Mouse (Mus musculus) neural tube, embryonic 13.5 days (tissue): Measurements from ENCODE around the gene Tnrc6c. TPM values are rescaled to one million over a fixed set of nuclear protein-coding genes. Genes with fewer than 3 reads are reported as not detected.

Experiments used
- ATAC-seq: fragments of 200-750 bp; cut with Nextera tagmentation; 2 replicates; pipeline ENCODE4 v1.8.0; 2017; ENCODE audit warnings: low read depth, mild to moderate bottlenecking, moderate TSS enrichment, moderate library complexity
- H3K27ac ChIP-seq: fragments of 300-500 bp; sonication (generic); replicated peaks from 2 replicates; pipeline ENCODE4 v1.5.1; 2015; ENCODE audit warnings: moderate library complexity, mild to moderate bottlenecking, inconsistent platforms
- H3K27me3 ChIP-seq: fragments of 300-500 bp; sonication (generic); 2 replicates; pipeline ENCODE4 v1.6.1; 2015; ENCODE audit warnings: mild to moderate bottlenecking, inconsistent platforms
- H3K36me3 ChIP-seq: fragments of 300-500 bp; sonication (generic); 2 replicates; pipeline ENCODE4 v1.6.1; 2015; ENCODE audit warnings: mild to moderate bottlenecking, inconsistent platforms
- H3K4me1 ChIP-seq: fragments of 300-500 bp; sonication (generic); replicated peaks from 2 replicates; pipeline ENCODE4 v1.6.1; 2015; ENCODE audit warnings: inconsistent platforms
- H3K4me2 ChIP-seq: fragments of 300-500 bp; sonication (generic); 2 replicates; pipeline ENCODE4 v1.6.1; 2015; ENCODE audit warnings: inconsistent platforms, mild to moderate bottlenecking, moderate library complexity
- H3K4me3 ChIP-seq: fragments of 300-500 bp; sonication (generic); 2 replicates; pipeline ENCODE4 v1.5.1; 2015; ENCODE audit warnings: mild to moderate bottlenecking, inconsistent platforms
- H3K9ac ChIP-seq: fragments of 300-500 bp; sonication (generic); 2 replicates; pipeline ENCODE4 v1.6.1; 2015; ENCODE audit warnings: moderate library complexity, mild to moderate bottlenecking, inconsistent platforms
- H3K9me3 ChIP-seq: fragments of 300-500 bp; sonication (generic); 2 replicates; pipeline ENCODE4 v1.6.1; 2016; ENCODE audit warnings: inconsistent platforms
- WGBS: fragments of 180-500 bp; shearing (Covaris S2); methylation state at CpG from one replicate; pipeline ENCODE4 v1.1.7; 2015; 5-methylcytosine and 5-hydroxymethylcytosine counted together
- polyA plus RNA-seq: library from polyadenylated mRNA; unstranded; fragments of >200 nt; fragmentation: Nextera tagmentation; extraction: Ambion mirVana; gene quantifications from 2 replicates; pipeline ENCODE4 v1.2.1, GENCODE M21; 2015

Tnrc6c gene
- polyA plus RNA-seq, 1 experiment from 2014 or later, result 26.5 TPM

DNA sequence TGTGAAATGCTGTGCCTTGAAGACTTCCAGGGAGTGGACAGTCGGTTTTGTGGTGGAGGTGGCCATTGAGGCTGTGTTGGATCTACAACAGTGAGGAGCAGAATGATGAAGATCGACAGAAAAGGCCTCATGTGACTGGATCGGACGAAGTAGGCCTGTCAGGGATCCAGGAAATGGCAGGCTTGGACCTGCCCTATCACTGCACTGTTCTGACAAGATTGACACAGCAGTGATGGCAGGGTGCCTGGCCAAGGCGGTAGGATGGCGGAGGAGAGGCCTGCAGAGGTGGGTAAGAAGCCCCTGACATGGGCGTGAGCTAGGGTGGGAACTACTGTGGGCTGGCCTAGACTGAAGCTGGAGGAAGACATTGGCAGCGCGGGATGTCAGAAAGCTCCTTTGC, 110.2 kb downstream of the Tnrc6c start:
- H3K9me3 ChIP-seq, result no peaks in the 10 kb centered on the region
- ATAC-seq, result no peak
- H3K36me3 ChIP-seq, result peaks cover 81% of the 10 kb centered on the region
- H3K9ac ChIP-seq, result no peak overlapping the region
- no peaks in the 10 kb centered on the region for H3K27me3 ChIP-seq
- no peak overlapping the region for H3K4me2 ChIP-seq
- H3K4me3 ChIP-seq, result no peak overlapping the region
- WGBS, result 90% methylated on average over 9 of the region's 9 CpGs
- no peak overlapping the region for H3K27ac ChIP-seq
- H3K4me1 ChIP-seq, result peaks cover 7% of the 10 kb centered on the region

DNA sequence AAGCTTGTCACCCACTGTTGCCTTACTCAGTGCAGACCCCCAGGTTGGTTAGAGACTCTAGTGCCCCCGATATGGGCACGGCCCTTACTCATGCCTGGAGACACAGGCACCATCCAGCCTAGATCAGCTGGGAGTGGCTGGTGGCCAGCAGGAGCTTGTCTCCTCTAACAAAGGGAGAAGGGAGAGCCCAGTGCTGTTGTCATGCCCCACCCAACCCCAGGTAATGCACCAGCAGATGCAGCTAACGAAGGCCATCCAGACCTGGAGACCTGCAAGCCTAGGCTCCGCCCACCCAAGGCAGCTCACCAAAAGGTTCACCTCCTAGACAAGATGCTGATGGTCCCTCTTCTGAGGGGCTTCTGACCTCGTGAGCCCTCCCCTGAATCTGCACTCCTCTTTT, 111.3 kb downstream of the Tnrc6c start:
- Histone ChIP-seq H3K9ac (no peak overlapping the region), H3K9me3 (no peaks in the 10 kb centered on the region), H3K27ac (no peak overlapping the region), H3K4me2 (no peak overlapping the region), H3K4me3 (no peak overlapping the region), H3K4me1 (peaks cover 17% of the 10 kb centered on the region), H3K27me3 (no peaks in the 10 kb centered on the region), H3K36me3 (peaks cover 71% of the 10 kb centered on the region)
- WGBS, result 93% methylated on average over 5 of the region's 5 CpGs
- no peak for ATAC-seq

DNA sequence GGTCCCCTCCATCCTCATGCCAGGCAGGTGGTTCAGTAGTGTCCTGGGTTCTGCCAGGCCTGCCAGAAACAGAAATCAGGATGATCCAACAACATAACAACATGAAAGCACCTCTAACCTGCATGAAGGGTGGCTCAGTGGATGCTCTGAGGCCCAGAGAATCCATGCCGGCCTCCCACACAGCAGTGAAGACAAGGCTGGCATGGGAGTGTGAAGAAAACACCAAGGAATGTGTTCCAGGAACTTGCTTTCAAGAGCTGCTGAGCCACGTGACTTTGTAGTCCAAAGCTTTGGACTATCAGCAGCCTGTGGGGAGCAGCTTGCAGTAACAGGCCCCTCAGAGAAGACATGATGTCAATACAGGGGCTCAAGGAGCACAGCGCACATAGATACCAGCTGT, 112.2 kb downstream of the Tnrc6c start:
- Histone ChIP-seq H3K9ac (no peak overlapping the region), H3K36me3 (peaks cover 62% of the 10 kb centered on the region), H3K4me1 (peaks cover 21% of the 10 kb centered on the region), H3K4me2 (no peak overlapping the region), H3K4me3 (no peak overlapping the region), H3K27ac (no peak overlapping the region), H3K27me3 (no peaks in the 10 kb centered on the region), H3K9me3 (no peaks in the 10 kb centered on the region)
- no peak for ATAC-seq
- 90% methylated on average over 3 of the region's 3 CpGs for WGBS

DNA sequence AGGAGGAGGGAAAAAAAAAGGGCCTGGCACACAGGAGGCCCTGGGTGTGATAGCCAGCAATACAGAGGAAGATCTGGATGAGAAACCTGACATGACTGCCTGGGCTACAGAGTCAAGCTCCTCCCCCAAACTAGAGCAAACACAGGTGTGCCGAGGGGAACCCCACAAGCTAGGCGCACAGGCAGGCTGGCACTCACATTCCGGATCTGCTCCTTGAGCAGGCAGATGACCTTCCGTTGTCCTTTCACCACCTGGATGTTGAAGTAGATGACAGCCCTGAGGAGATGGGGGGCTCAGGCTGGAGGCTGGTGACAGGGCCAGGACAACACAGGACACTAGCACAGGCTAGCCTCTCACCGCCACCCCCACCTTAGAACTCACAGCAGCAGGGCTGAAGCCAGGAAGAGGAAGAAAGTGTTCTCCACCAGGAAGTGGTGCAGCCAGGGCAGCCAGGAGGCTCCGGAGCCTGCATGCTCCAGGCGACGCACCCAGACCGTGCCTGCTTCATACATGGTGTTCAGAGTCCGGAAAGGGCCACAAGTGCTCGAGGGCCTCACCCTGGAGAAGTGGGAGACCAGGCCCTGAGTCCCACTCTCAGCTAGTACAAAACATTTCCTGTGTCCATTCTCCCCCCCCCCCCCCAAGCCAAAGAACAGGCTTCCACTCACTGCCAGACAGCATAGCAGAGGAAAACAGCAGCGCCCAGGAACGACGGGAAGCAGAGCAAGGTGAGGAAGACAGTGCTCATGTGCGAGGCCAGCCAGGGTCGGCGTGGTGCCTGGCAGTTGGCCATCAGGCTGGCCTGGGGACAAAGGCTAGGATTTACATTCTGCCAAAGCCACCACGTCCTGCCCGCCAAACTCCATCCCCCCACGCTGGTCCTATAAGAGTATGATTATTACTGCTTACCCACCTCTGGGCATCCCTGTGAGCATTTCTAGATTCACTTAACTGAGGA, 114.9 kb downstream of the Tnrc6c start:
- whole genome bisulfite sequencing, result 73% methylated on average over 20 of the region's 20 CpGs
- Histone ChIP-seq H3K4me3 (no peak overlapping the region), H3K27ac (peak overlapping the region; percentile 67), H3K4me2 (no peak overlapping the region), H3K27me3 (no peaks in the 10 kb centered on the region), H3K9me3 (no peaks in the 10 kb centered on the region), H3K4me1 (peaks cover 21% of the 10 kb centered on the region), H3K36me3 (peaks cover 37% of the 10 kb centered on the region), H3K9ac (no peak overlapping the region)
- ATAC-seq, result peak; percentile 25; the same call in 1 of the 2 replicates

DNA sequence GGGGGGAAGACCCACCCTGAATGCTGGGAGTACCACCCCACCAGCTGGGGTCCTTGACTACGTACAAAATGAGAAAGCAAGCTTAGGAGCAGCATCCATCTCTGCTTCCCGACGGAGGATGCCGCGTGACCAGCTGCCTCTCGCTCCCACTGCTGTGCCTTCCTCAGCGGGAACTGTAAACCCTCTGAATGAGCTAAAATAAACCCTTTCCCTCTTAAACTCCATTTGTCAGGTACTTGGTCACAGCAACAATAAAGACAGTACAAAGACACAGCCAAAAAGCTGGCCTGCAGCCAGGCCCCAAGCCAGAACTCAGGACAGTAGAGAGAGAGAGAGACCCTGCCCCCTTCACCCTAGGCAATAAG, 115.6 kb downstream of the Tnrc6c start:
- Histone ChIP-seq H3K27ac (peak overlapping the region; percentile 67), H3K4me3 (no peak overlapping the region), H3K27me3 (no peaks in the 10 kb centered on the region), H3K9ac (no peak overlapping the region), H3K36me3 (peaks cover 30% of the 10 kb centered on the region), H3K4me1 (peaks cover 21% of the 10 kb centered on the region), H3K4me2 (no peak overlapping the region), H3K9me3 (no peaks in the 10 kb centered on the region)
- peak; percentile 6; the same call in 1 of the 2 replicates for ATAC-seq
- 47% methylated on average over 7 of the region's 7 CpGs for WGBS

DNA sequence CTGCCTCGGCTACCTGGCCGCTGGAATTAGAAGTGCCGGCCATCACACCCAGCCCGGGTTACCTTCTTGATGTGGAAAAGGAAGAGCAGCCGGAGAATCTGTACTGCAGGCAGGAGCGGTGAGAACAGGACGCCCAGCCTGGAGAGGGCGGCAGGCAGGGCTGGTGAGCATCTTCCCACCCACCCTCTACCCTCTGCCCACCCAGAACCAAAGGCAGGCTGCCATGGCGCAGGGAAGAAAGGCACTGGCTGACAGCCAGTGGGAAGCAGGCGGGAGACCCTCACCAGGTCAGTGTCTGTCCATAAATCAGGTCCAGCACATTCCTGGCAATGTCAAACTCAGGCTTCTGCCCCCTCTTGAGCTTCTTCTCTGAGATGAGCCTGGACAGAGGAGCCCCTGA, 116.3 kb downstream of the Tnrc6c start:
- H3K27ac ChIP-seq, result peak overlapping the region; percentile 67
- peaks cover 21% of the 10 kb centered on the region for H3K4me1 ChIP-seq

DNA sequence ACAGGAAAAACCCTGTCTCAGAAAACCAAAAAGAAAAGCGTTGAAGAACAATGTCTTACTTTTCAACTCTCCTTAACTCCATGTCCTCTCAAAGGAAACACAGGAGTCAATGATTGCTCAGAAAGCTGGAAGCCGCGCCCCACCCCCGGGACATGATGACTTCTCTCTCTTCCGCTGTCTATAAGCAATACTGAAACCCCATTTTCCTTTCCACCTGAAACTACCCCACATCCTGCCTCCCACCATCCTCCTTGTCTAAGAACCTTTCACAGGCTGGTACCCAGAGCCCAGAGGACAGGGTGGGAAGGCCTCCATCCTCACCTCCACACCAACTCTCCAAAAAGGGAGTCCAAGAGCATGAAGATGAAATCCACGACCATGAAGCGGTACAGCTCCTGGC, 118.3 kb downstream of the Tnrc6c start:
- H3K4me1 ChIP-seq, result peaks cover 21% of the 10 kb centered on the region
- no peaks in the 10 kb centered on the region for H3K27me3 ChIP-seq
- H3K36me3 ChIP-seq, result 0 out of 2 replicates have a peak, but pooled peaks cover 8% of the 10 kb centered on the region
- no peak overlapping the region for H3K4me3 ChIP-seq
- H3K4me2 ChIP-seq, result no peak overlapping the region
- H3K9ac ChIP-seq, result no peak overlapping the region
- 93% methylated on average over 7 of the region's 7 CpGs for WGBS
- H3K27ac ChIP-seq, result no peak overlapping the region
- no peaks in the 10 kb centered on the region for H3K9me3 ChIP-seq
- ATAC-seq, result no peak

More for the DNA sequence above, 116.3 kb downstream of the Tnrc6c start:
- no peak overlapping the region for H3K4me2 ChIP-seq
- ATAC-seq, result peak; percentile 51
- H3K9ac ChIP-seq, result no peak overlapping the region
- 66% methylated on average over 10 of the region's 10 CpGs for WGBS
- no peak overlapping the region for H3K4me3 ChIP-seq
- H3K27me3 ChIP-seq, result no peaks in the 10 kb centered on the region
- no peaks in the 10 kb centered on the region for H3K9me3 ChIP-seq
- peaks cover 23% of the 10 kb centered on the region for H3K36me3 ChIP-seq

DNA sequence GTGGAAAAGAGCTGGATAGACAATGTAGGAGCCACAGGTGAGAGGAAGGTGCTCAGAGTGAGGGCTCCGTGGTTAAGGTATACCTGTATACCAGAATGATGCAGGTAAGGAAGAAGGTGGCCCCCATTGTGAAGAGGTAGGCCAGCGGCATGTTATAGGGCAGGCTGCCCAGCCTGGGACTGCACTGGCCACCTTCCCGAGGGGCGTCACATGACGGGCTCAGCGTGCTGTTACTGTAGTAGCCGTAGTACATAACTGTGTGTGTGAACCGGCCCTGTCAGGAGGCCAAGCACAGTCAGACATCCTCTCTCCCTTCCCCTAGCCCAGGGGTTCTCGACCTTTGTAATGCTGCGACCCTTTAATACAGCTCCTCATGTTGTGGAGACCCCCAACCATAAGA, 120.8 kb downstream of the Tnrc6c start:
- Histone ChIP-seq H3K27ac (no peak overlapping the region), H3K9ac (no peak overlapping the region), H3K4me3 (no peak overlapping the region), H3K4me1 (peaks cover 33% of the 10 kb centered on the region), H3K9me3 (no peaks in the 10 kb centered on the region), H3K27me3 (peaks cover 3% of the 10 kb centered on the region; the same call in 1 of the 2 replicates), H3K4me2 (no peak overlapping the region), H3K36me3 (no peaks in the 10 kb centered on the region)
- ATAC-seq, result no peak
- 95% methylated on average over 10 of the region's 10 CpGs for WGBS

DNA sequence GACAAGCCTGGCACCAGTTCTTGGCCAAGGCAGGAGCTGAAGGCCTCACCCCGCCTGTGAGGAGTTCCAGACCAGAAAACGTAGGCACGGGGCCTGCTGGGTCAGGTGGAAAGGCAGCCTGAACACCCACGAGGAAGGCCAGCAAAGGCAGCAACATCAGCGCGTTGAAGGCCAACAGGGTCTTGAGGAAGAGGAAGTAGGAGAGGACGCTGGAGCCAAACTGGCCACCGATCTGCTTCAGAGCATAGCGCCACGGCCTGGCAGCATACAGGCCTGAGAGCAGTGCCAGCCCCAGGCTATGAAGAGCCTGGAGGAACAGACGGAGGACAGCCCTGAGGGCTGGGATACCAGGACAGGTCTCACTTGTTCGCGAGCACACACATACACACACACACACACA, 121.5 kb downstream of the Tnrc6c start:
- no peaks in the 10 kb centered on the region for H3K9me3 ChIP-seq
- 94% methylated on average over 11 of the region's 13 CpGs for WGBS
- H3K4me3 ChIP-seq, result no peak overlapping the region
- H3K4me2 ChIP-seq, result no peak overlapping the region
- ATAC-seq, result no peak
- no peak overlapping the region for H3K9ac ChIP-seq
- no peak overlapping the region for H3K27ac ChIP-seq
- peaks cover 33% of the 10 kb centered on the region for H3K4me1 ChIP-seq
- H3K36me3 ChIP-seq, result no peaks in the 10 kb centered on the region
- peaks cover 10% of the 10 kb centered on the region for H3K27me3 ChIP-seq

DNA sequence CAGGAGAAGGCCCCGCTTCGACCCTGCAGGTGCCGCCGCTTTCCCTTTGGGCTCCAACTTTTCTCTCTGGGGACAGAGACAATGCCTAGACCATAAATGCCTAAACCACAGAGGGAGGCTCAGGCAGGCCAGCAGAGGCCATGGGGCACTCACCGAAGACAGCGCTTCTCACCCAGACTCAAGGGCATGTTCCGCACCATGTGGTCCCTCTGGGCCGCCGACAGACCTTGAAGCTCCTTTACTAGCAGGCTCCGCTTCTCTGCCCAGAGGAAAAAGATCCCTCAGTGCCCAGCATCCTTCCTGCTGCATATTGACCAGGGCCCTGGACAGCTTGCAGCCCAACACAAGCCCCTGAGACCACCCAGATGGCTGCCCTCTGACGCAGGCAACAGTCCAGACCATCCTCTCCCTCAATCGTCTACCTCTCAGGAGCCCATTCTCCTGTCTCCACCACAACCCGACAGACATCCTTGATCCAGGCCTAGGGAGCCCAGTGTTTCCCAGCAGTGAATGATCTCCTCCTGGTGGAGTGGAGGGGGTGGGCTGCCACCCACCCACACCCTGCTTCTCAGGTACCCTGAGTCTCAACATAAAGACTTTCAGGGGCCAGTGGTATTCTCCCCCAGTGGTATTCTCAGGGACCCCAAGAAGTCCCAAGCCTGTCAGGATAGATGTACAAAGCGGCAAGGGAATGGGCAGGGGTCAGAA, 122.2 kb downstream of the Tnrc6c start:
- Histone ChIP-seq H3K4me3 (no peak overlapping the region), H3K4me2 (no peak overlapping the region), H3K27me3 (peaks cover 17% of the 10 kb centered on the region), H3K4me1 (peaks cover 38% of the 10 kb centered on the region), H3K36me3 (no peaks in the 10 kb centered on the region), H3K27ac (no peak overlapping the region), H3K9me3 (no peaks in the 10 kb centered on the region), H3K9ac (no peak overlapping the region)
- 84% methylated on average over 14 of the region's 14 CpGs for WGBS
- no peak for ATAC-seq

DNA sequence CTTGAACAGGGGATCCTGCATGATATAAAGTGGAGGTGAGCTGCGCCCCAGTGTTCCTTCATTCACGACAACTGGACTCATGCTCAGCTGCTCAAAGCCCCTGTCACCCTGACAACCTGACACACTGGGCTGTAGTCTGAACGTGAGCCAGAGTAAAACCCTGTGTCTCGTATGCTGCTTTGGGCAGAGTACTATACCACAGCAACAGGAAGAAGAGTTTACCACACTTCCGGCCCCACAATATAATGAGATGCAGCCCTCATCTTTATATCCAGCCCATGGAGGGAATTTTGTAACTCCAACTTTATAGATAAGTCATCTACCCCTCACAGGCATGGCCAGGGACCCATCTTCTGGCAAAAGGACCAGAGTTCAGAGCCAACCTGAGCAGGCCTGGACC, 123.0 kb downstream of the Tnrc6c start:
- no peak overlapping the region for H3K4me3 ChIP-seq
- H3K9me3 ChIP-seq, result no peaks in the 10 kb centered on the region
- ATAC-seq, result no peak
- no peak overlapping the region for H3K27ac ChIP-seq
- 87% methylated on average over 5 of the region's 5 CpGs for WGBS
- H3K36me3 ChIP-seq, result no peaks in the 10 kb centered on the region
- no peak overlapping the region for H3K9ac ChIP-seq
- peaks cover 47% of the 10 kb centered on the region for H3K4me1 ChIP-seq
- H3K4me2 ChIP-seq, result no peak overlapping the region
- H3K27me3 ChIP-seq, result peaks cover 25% of the 10 kb centered on the region

DNA sequence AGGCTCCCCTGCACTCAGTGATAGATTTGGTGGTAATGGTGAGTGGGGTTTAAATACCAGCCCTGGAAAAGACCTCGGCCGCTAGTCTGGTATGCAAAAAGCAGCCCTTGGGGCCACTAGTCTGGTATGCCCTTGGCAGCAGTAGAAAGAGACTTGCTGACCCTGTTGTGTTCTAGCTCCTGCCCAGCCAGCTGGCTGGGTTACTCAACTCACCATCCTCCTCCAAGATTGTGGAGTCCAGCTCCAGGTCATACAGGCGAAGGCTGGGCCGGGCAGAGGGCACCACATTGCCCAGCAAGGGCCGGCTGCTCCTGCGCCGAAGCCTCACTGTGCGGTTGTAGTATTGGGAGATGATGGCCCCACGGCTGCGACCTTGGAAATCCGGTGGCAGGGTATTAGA, 123.9 kb downstream of the Tnrc6c start:
- no peak overlapping the region for H3K27ac ChIP-seq
- peaks cover 34% of the 10 kb centered on the region for H3K27me3 ChIP-seq
- no peak overlapping the region for H3K4me2 ChIP-seq
- H3K4me1 ChIP-seq, result peaks cover 52% of the 10 kb centered on the region
- H3K9ac ChIP-seq, result no peak overlapping the region
- WGBS, result 92% methylated on average over 11 of the region's 11 CpGs
- no peaks in the 10 kb centered on the region for H3K36me3 ChIP-seq
- ATAC-seq, result no peak
- no peaks in the 10 kb centered on the region for H3K9me3 ChIP-seq
- no peak overlapping the region for H3K4me3 ChIP-seq
